Mouse (Mus musculus) ES-Bruce4 (cell line): ENCODE results near the gene Klhdc1. TPM values are rescaled to one million over a fixed set of nuclear protein-coding genes. Genes with fewer than 3 reads are reported as not detected.

Source experiments
- H3K27ac ChIP-seq: 2 replicates; pipeline ENCODE4 v1.5.1; 2012; ENCODE audit warnings: low read length, inconsistent platforms; ENCODE audit not compliant: insufficient read depth
- H3K27me3 ChIP-seq: 2 replicates; pipeline ENCODE4 v1.6.1; 2012; ENCODE audit warnings: mild to moderate bottlenecking, low read length, inconsistent platforms; ENCODE audit not compliant: control insufficient read depth, poor library complexity, insufficient read depth, severe bottlenecking
- H3K36me3 ChIP-seq: 2 replicates; pipeline ENCODE4 v1.6.1; 2012; ENCODE audit warnings: inconsistent platforms, mild to moderate bottlenecking, low read length, moderate library complexity; ENCODE audit not compliant: control insufficient read depth, poor library complexity, insufficient read depth, severe bottlenecking
- H3K4me1 ChIP-seq: one replicate; pipeline ENCODE4 v1.8.1; 2011; ENCODE audit warnings: low read length; ENCODE audit not compliant: control insufficient read depth, insufficient read depth
- H3K4me3 ChIP-seq: 2 replicates; pipeline ENCODE4 v1.5.1; 2011; ENCODE audit warnings: low read depth, mild to moderate bottlenecking, low read length
- H3K9ac ChIP-seq: 2 replicates; pipeline ENCODE4 v1.6.1; 2012; ENCODE audit warnings: low read depth, mild to moderate bottlenecking, inconsistent platforms; ENCODE audit not compliant: poor library complexity, severe bottlenecking
- H3K9me3 ChIP-seq: replicated peaks from 2 replicates; pipeline ENCODE4 v1.6.1; 2012; ENCODE audit warnings: mild to moderate bottlenecking, low read length, inconsistent platforms; ENCODE audit not compliant: control insufficient read depth, poor library complexity, insufficient read depth, severe bottlenecking
- CTCF ChIP-seq: IDR thresholded peaks from one replicate; pipeline ENCODE4 v1.8.1; 2011; ENCODE audit warnings: low read depth, low read length
- EP300 ChIP-seq: IDR thresholded peaks from 2 replicates; pipeline ENCODE4 v1.6.1; 2011; ENCODE audit warnings: low read depth, low read length; ENCODE audit not compliant: insufficient read depth
- POLR2A ChIP-seq: IDR thresholded peaks from one replicate; pipeline ENCODE4 v1.8.1; 2011; ENCODE audit warnings: low read length; ENCODE audit not compliant: insufficient read depth
- polyA plus RNA-seq: library from polyadenylated mRNA; stranded (reverse); fragments of >200 nt; gene quantifications from 2 replicates; pipeline ENCODE4 v1.2.4, GENCODE M21; 2011; ENCODE audit warnings: low read depth; ENCODE audit not compliant: missing spikeins, insufficient read depth, insufficient read length

Gene Klhdc1
- polyA plus RNA-seq, 1 experiment, result 2.0 TPM

DNA sequence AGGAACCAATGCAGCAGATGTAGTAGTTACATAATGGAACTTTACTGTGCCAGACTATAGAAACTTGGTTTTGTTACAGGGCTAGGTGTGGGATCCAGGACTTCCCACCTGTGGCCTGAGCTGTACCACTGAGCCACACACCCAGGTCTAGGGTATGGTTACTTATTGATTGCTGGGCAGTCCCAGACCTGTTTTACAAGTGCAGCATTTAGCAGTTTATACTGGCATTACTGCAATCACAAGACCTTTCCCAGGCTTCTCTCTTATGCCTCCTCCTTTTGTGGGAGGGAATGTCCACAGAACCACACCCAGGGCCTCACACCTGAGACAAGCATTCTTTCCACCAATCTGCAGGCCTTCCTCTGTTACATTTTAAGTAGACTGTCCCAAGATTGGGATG, 42.0 kb upstream of the Klhdc1 start:
- no peak for TF ChIP-seq CTCF
- no peak for TF ChIP-seq POLR2A
- TF ChIP-seq EP300, result no peak
- H3K27me3 ChIP-seq, result no peaks in the 10 kb centered on the region
- H3K9me3 ChIP-seq, result no peaks in the 10 kb centered on the region
- no peak overlapping the region for H3K4me3 ChIP-seq
- peaks cover 11% of the 10 kb centered on the region for H3K36me3 ChIP-seq
- no peak overlapping the region for H3K9ac ChIP-seq
- peaks cover 1% of the 10 kb centered on the region for H3K4me1 ChIP-seq
- H3K27ac ChIP-seq, result no peak overlapping the region

GRCm38 (mm10) chr12:69204052-69204833, 36.7 kb upstream of the Klhdc1 start, which contains the start of gene Gm49384:
Gm49384 (minus strand) TSS chr12:69204267.
- H3K4me1 ChIP-seq, result no peaks in the 10 kb centered on the region
- H3K9ac ChIP-seq, result no peak within 1 kb of the TSS
- H3K36me3 ChIP-seq, result peaks cover 15% of the 10 kb centered on the region
- no peak within 1 kb of the TSS for H3K27ac ChIP-seq
- no peaks in the 10 kb centered on the region for H3K27me3 ChIP-seq
- no peak for TF ChIP-seq EP300
- no peak for TF ChIP-seq CTCF
- TF ChIP-seq POLR2A, result no peak
- no peaks in the 10 kb centered on the region for H3K9me3 ChIP-seq
- no peak within 1 kb of the TSS for H3K4me3 ChIP-seq

DNA sequence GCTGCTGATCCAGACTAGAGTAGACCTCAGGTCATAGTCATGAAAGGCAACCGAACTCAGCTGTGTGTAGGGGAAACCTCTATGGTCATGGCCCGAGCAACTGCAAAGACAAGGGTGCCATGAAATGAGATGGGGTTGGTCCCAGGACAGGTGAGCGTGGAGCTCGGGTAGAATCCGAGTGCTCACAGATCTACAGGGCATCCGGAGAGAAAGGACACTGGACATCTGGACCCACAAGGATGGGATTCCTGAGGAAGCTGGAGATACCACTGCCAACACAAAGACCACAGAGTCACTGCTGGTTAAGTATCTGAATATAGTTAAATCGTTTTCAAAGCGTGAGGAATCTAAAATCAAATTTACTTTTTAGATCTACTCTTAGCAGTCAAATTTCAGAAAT, 33.6 kb upstream of the Klhdc1 start:
- Histone ChIP-seq H3K27me3 (no peaks in the 10 kb centered on the region), H3K9ac (no peak overlapping the region), H3K4me3 (no peak overlapping the region), H3K9me3 (no peaks in the 10 kb centered on the region), H3K27ac (no peak overlapping the region), H3K4me1 (no peaks in the 10 kb centered on the region), H3K36me3 (peaks cover 8% of the 10 kb centered on the region)
- no peak for TF ChIP-seq POLR2A

DNA sequence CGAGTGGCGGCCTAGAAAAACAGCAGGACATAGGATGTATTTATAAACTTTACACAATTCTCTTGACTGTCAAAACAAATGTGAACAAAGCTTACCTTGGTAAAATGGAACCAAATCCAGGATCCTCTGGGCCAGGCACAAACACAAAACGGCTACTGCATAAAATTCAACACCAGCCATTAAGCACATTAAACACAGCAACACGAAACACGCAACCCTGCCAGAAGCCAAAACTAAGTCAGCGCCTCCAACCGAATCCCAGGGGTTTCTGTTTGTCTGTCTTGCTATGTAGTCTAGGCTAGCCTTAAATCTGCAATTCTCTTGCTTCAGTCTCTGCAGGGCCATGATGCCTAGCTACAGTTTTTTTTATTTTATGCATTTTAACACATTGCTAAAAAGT, 33.0 kb upstream of the Klhdc1 start:
- Histone ChIP-seq H3K4me1 (no peaks in the 10 kb centered on the region), H3K27ac (no peak overlapping the region), H3K4me3 (no peak overlapping the region), H3K9ac (no peak overlapping the region), H3K9me3 (no peaks in the 10 kb centered on the region), H3K27me3 (no peaks in the 10 kb centered on the region), H3K36me3 (peaks cover 8% of the 10 kb centered on the region)
- TF ChIP-seq CTCF (no peak), POLR2A (no peak), EP300 (no peak)

- H3K27me3 ChIP-seq, result no peaks in the 10 kb centered on the region
- H3K36me3 ChIP-seq, result peaks cover 12% of the 10 kb centered on the region
- no peak overlapping the region for H3K9ac ChIP-seq
- no peak overlapping the region for H3K4me3 ChIP-seq
- no peak overlapping the region for H3K27ac ChIP-seq
- TF ChIP-seq CTCF, result peak; percentile 15
- TF ChIP-seq EP300, result no peak
- H3K9me3 ChIP-seq, result no peaks in the 10 kb centered on the region
- H3K4me1 ChIP-seq, result no peaks in the 10 kb centered on the region
These were observed 32.5 kb upstream of the Klhdc1 start for GRCm38 (mm10) chr12:69208520-69208919.

DNA sequence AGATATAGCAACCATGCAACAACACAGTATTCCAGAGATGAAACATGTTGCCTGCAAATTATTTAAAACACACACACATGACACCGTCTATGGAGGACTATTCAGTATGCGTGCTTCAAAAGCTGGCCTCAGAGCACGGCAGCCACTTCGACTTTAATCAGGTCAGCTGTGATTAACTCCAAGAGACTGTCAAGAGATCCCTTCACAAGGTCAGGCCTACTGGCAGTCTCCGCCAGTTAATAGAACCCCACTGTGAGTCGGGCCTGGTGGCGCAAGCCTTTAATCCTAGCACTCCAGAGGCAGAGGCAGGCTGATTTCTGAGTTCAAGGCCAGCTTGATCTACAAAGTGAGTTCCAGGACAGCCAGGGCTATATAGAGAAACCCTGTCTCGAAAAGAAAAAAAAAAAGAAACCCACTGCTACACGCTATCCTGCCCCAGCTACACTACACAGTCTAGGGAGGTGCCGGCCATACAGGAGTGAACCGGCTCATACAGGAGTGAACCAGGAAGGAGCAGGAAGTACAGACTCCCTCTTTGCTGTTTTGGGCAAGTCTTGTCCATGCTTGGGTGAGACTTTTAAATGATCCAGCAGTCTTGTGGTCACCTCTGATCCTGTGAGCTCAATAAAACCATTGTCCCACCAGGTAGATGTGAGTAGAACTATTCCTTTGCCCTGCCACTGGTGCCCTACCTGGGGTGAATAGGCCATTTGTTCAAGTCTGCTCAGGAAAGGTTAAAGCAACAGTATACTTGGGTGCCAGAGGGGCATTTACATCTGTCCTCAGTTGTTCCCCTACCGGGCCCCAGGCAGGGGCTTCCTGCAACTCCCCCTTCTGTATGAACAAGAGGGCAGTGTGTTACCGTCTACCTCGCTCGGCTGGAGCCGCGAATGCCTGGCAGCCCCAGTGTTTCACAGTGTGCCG, 30.7 kb upstream of the Klhdc1 start:
- Histone ChIP-seq H3K4me1 (no peaks in the 10 kb centered on the region), H3K27me3 (no peaks in the 10 kb centered on the region), H3K4me3 (no peak overlapping the region), H3K9me3 (no peaks in the 10 kb centered on the region), H3K9ac (peak overlapping the region; percentile 5), H3K36me3 (peaks cover 12% of the 10 kb centered on the region), H3K27ac (peak overlapping the region; percentile 90)
- no peak for TF ChIP-seq CTCF
- 0 out of 2 replicates have a peak, but pooled peaks have one; percentile 42 for TF ChIP-seq EP300
- TF ChIP-seq POLR2A, result no peak
